Mouse (Mus musculus) C2C12 (cell line): ENCODE measurements around the gene Epb41l5. TPM values are rescaled to one million over a fixed set of nuclear protein-coding genes. Genes with fewer than 3 reads are reported as not detected.

Source experiments
- H3K27me3 ChIP-seq: one replicate; pipeline ENCODE4 v1.6.1; 2011; ENCODE audit not compliant: control insufficient read depth, insufficient read depth, insufficient read length
- H3K36me3 ChIP-seq: one replicate; pipeline ENCODE4 v1.6.1; 2011; ENCODE audit not compliant: control insufficient read depth, insufficient read depth
- H3K4me3 ChIP-seq: one replicate; pipeline ENCODE4 v1.5.1; 2011; ENCODE audit warnings: mild to moderate bottlenecking, control low read depth; ENCODE audit not compliant: poor library complexity, insufficient read depth, severe bottlenecking
- H3K79me2 ChIP-seq: one replicate; pipeline ENCODE4 v1.6.1; 2011; ENCODE audit not compliant: control insufficient read depth, insufficient read depth
- H3K79me3 ChIP-seq: one replicate; pipeline ENCODE4 v1.6.1; 2011; ENCODE audit warnings: low read depth, control low read depth
- H3ac ChIP-seq: one replicate; pipeline ENCODE3; 2011; ENCODE audit warnings: low read depth; ENCODE audit not compliant: control insufficient read depth, insufficient read length
- CEBPB ChIP-seq: IDR thresholded peaks from one replicate; pipeline ENCODE4 v1.6.1; 2011; ENCODE audit warnings: low read depth, mild to moderate bottlenecking, control low read depth, moderate library complexity
- CTCF ChIP-seq: IDR thresholded peaks from one replicate; pipeline ENCODE4 v1.5.1; 2011; ENCODE audit not compliant: control insufficient read depth, insufficient read depth, insufficient read length
- FOSL1 ChIP-seq: IDR thresholded peaks from one replicate; pipeline ENCODE4 v1.8.0; 2011; ENCODE audit warnings: mild to moderate bottlenecking, low read length; ENCODE audit not compliant: poor library complexity, insufficient read depth, severe bottlenecking
- MAX ChIP-seq: IDR thresholded peaks from one replicate; pipeline ENCODE4 v1.6.1; 2011; ENCODE audit warnings: mild to moderate bottlenecking, control low read depth
- MYOD1 ChIP-seq: IDR thresholded peaks from one replicate; pipeline ENCODE4 v1.6.1; 2011; ENCODE audit warnings: low read depth; ENCODE audit not compliant: control insufficient read depth, insufficient read length
- MYOG ChIP-seq: IDR thresholded peaks from one replicate; pipeline ENCODE4 v1.6.1; 2011; ENCODE audit not compliant: control insufficient read depth, insufficient read length; ENCODE audit errors: extremely low read depth
- USF1 ChIP-seq: IDR thresholded peaks from one replicate; pipeline ENCODE4 v1.6.1; 2011; ENCODE audit warnings: low read depth, mild to moderate bottlenecking, control low read depth, moderate library complexity
- polyA plus RNA-seq: library from polyadenylated mRNA; unstranded; fragments of >200 nt; fragmentation: generic; extraction: Trizol; gene quantifications from one replicate; pipeline ENCODE4 v1.2.1, GENCODE M21; 2012; ENCODE audit warnings: missing spikeins

The Epb41l5 gene
- polyA plus RNA-seq, 1 experiment, result 1.3 TPM

GRCm38 (mm10) chr1:119590041-119590440 is 58.8 kb downstream of the Epb41l5 start:
- no peak overlapping the region for H3ac ChIP-seq
- H3K27me3 ChIP-seq, result no peaks in the 10 kb centered on the region
- H3K36me3 ChIP-seq, result no peaks in the 10 kb centered on the region
- H3K79me2 ChIP-seq, result no peaks in the 10 kb centered on the region
- no peaks in the 10 kb centered on the region for H3K79me3 ChIP-seq
- no peak overlapping the region for H3K4me3 ChIP-seq
- no peak for TF ChIP-seq CEBPB
- TF ChIP-seq USF1, result no peak
- TF ChIP-seq FOSL1, result no peak
- no peak for TF ChIP-seq MYOD1
- no peak for TF ChIP-seq CTCF
- no peak for TF ChIP-seq MAX

GRCm38 (mm10) chr1:119584974-119585373 is 63.8 kb downstream of the Epb41l5 start:
- Histone ChIP-seq H3K27me3 (no peaks in the 10 kb centered on the region), H3ac (no peak overlapping the region), H3K4me3 (no peak overlapping the region), H3K36me3 (no peaks in the 10 kb centered on the region), H3K79me3 (no peaks in the 10 kb centered on the region), H3K79me2 (no peaks in the 10 kb centered on the region)
- TF ChIP-seq CTCF (no peak), MAX (no peak), USF1 (no peak), MYOG (no peak), CEBPB (no peak), FOSL1 (no peak), MYOD1 (no peak)

- no peak for TF ChIP-seq CEBPB
- no peak for TF ChIP-seq USF1
- no peak for TF ChIP-seq MAX
- TF ChIP-seq MYOD1, result no peak
- TF ChIP-seq FOSL1, result no peak
- no peak for TF ChIP-seq CTCF
- TF ChIP-seq MYOG, result no peak
- H3K79me2 ChIP-seq, result no peaks in the 10 kb centered on the region
- no peaks in the 10 kb centered on the region for H3K36me3 ChIP-seq
- H3K4me3 ChIP-seq, result no peak overlapping the region
- H3K79me3 ChIP-seq, result no peaks in the 10 kb centered on the region
- no peaks in the 10 kb centered on the region for H3K27me3 ChIP-seq
- H3ac ChIP-seq, result no peak overlapping the region
Measured at GRCm38 (mm10) chr1:119570134-119570533, 78.7 kb downstream of the Epb41l5 start.

GRCm38 (mm10) chr1:119565531-119565930 is 83.3 kb downstream of the Epb41l5 start:
- H3K27me3 ChIP-seq, result no peaks in the 10 kb centered on the region
- TF ChIP-seq FOSL1 (no peak), MAX (no peak), USF1 (no peak), MYOD1 (no peak), MYOG (no peak), CEBPB (no peak), CTCF (no peak)
- H3K36me3 ChIP-seq, result no peaks in the 10 kb centered on the region
- no peak overlapping the region for H3ac ChIP-seq
- H3K79me3 ChIP-seq, result no peaks in the 10 kb centered on the region
- H3K79me2 ChIP-seq, result no peaks in the 10 kb centered on the region
- H3K4me3 ChIP-seq, result no peak overlapping the region

- Histone ChIP-seq H3K4me3 (no peak overlapping the region), H3K79me3 (no peaks in the 10 kb centered on the region), H3K27me3 (no peaks in the 10 kb centered on the region), H3K36me3 (no peaks in the 10 kb centered on the region), H3ac (no peak overlapping the region), H3K79me2 (no peaks in the 10 kb centered on the region)
- TF ChIP-seq CTCF (no peak), MYOG (no peak), CEBPB (no peak), MYOD1 (no peak), USF1 (no peak), FOSL1 (no peak), MAX (no peak)
Measured at GRCm38 (mm10) chr1:119557641-119558395, 91.0 kb downstream of the Epb41l5 start.

- no peaks in the 10 kb centered on the region for H3K36me3 ChIP-seq
- H3K4me3 ChIP-seq, result no peak overlapping the region
- H3ac ChIP-seq, result no peak overlapping the region
- H3K27me3 ChIP-seq, result no peaks in the 10 kb centered on the region
- no peaks in the 10 kb centered on the region for H3K79me2 ChIP-seq
- H3K79me3 ChIP-seq, result no peaks in the 10 kb centered on the region
- no peak for TF ChIP-seq USF1
- TF ChIP-seq MYOD1, result no peak
- no peak for TF ChIP-seq MYOG
- no peak for TF ChIP-seq CTCF
- no peak for TF ChIP-seq FOSL1
- TF ChIP-seq MAX, result no peak
- TF ChIP-seq CEBPB, result no peak
Measured at GRCm38 (mm10) chr1:119555651-119556050, 93.1 kb downstream of the Epb41l5 start.
